Mouse (Mus musculus): ENCODE data around the gene Nol3. TPM values are rescaled to one million over a fixed set of nuclear protein-coding genes. Genes with fewer than 3 reads are reported as not detected.
"Not testable (repeated sequence)": the region's sequence is repeated elsewhere in the genome, so short reads cannot be mapped to it uniquely, and the experiment has no call there.

The Nol3 gene
- polyA plus RNA-seq, 1 experiment from 2014 or later = 0.10 TPM

- Histone ChIP-seq H3K9me3 (replicated peaks) (no peaks in the 10 kb centered on the region), H3K4me3 (replicated peaks) (peak within 1 kb of the TSS; percentile 61), H3K4me1 (replicated peaks) (peaks cover 29% of the 10 kb centered on the region), H3K9ac (peak within 1 kb of the TSS; percentile 55), H3K27ac (peak within 1 kb of the TSS; percentile 59; the same call in 1 of the 2 replicates), H3K36me3 (no peaks in the 10 kb centered on the region), H3K4me2 (peak within 1 kb of the TSS; percentile 87), H3K27me3 (peaks cover 40% of the 10 kb centered on the region)
- DNase-seq (no peak), ATAC-seq (ENCODE audit: low read depth) (peak; percentile 16)
- WGBS (ENCODE audit: insufficient replicate concordance) = 4% methylated on average over 43 of the region's 43 CpGs
Measured at GRCm38 (mm10) chr8:105289805-105290460, 14.0 kb downstream of the Nol3 start, which contains the start of gene 4931428F04Rik. TSS of gene 4931428F04Rik (minus strand) at chr8:105289864.

- Histone ChIP-seq H3K4me1 (replicated peaks) (peaks cover 32% of the 10 kb centered on the region), H3K27me3 (peaks cover 32% of the 10 kb centered on the region), H3K9me3 (replicated peaks) (no peaks in the 10 kb centered on the region), H3K36me3 (no peaks in the 10 kb centered on the region), H3K27ac (no peak overlapping the region), H3K9ac (no peak overlapping the region), H3K4me3 (replicated peaks) (peak overlapping the region; percentile 61; the same call in 1 of the 2 replicates), H3K4me2 (peak overlapping the region; percentile 87)
- no peak for ATAC-seq (ENCODE audit: low read depth)
- peak; percentile 81 for DNase-seq
- 17% methylated on average over 31 of the region's 31 CpGs for WGBS (ENCODE audit: insufficient replicate concordance)
Measured at GRCm38 (mm10) chr8:105290554-105291314, 14.8 kb downstream of the Nol3 start.

- ATAC-seq (ENCODE audit: low read depth); H3K27ac ChIP-seq; H3K36me3 ChIP-seq; H3K9me3 ChIP-seq (replicated peaks); H3K4me3 ChIP-seq (replicated peaks); H3K4me2 ChIP-seq; DNase-seq; H3K9ac ChIP-seq: not testable (repeated sequence)
- H3K27me3 ChIP-seq = peaks cover 28% of the 10 kb centered on the region
- H3K4me1 ChIP-seq (replicated peaks) = peaks cover 38% of the 10 kb centered on the region
- 73% methylated on average over 8 of the region's 8 CpGs for WGBS (ENCODE audit: insufficient replicate concordance)
Measured at GRCm38 (mm10) chr8:105291364-105291763, 15.4 kb downstream of the Nol3 start.

- H3K27ac ChIP-seq; H3K9ac ChIP-seq; H3K36me3 ChIP-seq; ATAC-seq (ENCODE audit: low read depth); DNase-seq; H3K4me3 ChIP-seq (replicated peaks); H3K9me3 ChIP-seq (replicated peaks); H3K4me2 ChIP-seq: not testable (repeated sequence)
- 38% methylated on average over 3 of the region's 3 CpGs for WGBS (ENCODE audit: insufficient replicate concordance)
- Histone ChIP-seq H3K27me3 (peaks cover 23% of the 10 kb centered on the region), H3K4me1 (replicated peaks) (peaks cover 43% of the 10 kb centered on the region)
Measured at GRCm38 (mm10) chr8:105291802-105292201, 15.9 kb downstream of the Nol3 start.

- no peak for ATAC-seq (ENCODE audit: low read depth)
- no peaks in the 10 kb centered on the region for H3K36me3 ChIP-seq
- no peak for DNase-seq
- no peak overlapping the region for H3K27ac ChIP-seq
- peaks cover 47% of the 10 kb centered on the region for H3K4me1 ChIP-seq (replicated peaks)
- no peak overlapping the region for H3K9ac ChIP-seq
- whole genome bisulfite sequencing (ENCODE audit: insufficient replicate concordance) = 74% methylated on average over 7 of the region's 7 CpGs
- H3K4me2 ChIP-seq = no peak overlapping the region
- no peak overlapping the region for H3K4me3 ChIP-seq (replicated peaks)
- no peaks in the 10 kb centered on the region for H3K9me3 ChIP-seq (replicated peaks)
- peaks cover 23% of the 10 kb centered on the region for H3K27me3 ChIP-seq
Measured at GRCm38 (mm10) chr8:105292471-105292870, 16.5 kb downstream of the Nol3 start.

- Histone ChIP-seq H3K9me3 (replicated peaks) (no peaks in the 10 kb centered on the region), H3K4me3 (replicated peaks) (no peak overlapping the region), H3K27me3 (peaks cover 20% of the 10 kb centered on the region), H3K9ac (no peak overlapping the region), H3K27ac (no peak overlapping the region), H3K4me1 (replicated peaks) (peaks cover 46% of the 10 kb centered on the region), H3K4me2 (no peak overlapping the region), H3K36me3 (peaks cover under 1% of the 10 kb centered on the region)
- DNase-seq (no peak), ATAC-seq (ENCODE audit: low read depth) (no peak)
- WGBS (ENCODE audit: insufficient replicate concordance) = 78% methylated on average over 19 of the region's 19 CpGs
Measured at GRCm38 (mm10) chr8:105293405-105293804, 17.5 kb downstream of the Nol3 start.

- no peak overlapping the region for H3K9ac ChIP-seq
- no peak overlapping the region for H3K27ac ChIP-seq
- WGBS (ENCODE audit: insufficient replicate concordance) = 71% methylated on average over 9 of the region's 9 CpGs
- H3K9me3 ChIP-seq (replicated peaks) = no peaks in the 10 kb centered on the region
- H3K4me2 ChIP-seq = peak overlapping the region; percentile 95
- ATAC-seq (ENCODE audit: low read depth) (no peak), DNase-seq (no peak)
- peaks cover 14% of the 10 kb centered on the region for H3K27me3 ChIP-seq
- H3K4me3 ChIP-seq (replicated peaks) = peak overlapping the region; percentile 33; the same call in 1 of the 2 replicates
- H3K4me1 ChIP-seq (replicated peaks) = peaks cover 44% of the 10 kb centered on the region
- H3K36me3 ChIP-seq = peaks cover 12% of the 10 kb centered on the region
Measured at GRCm38 (mm10) chr8:105294776-105295175, 18.8 kb downstream of the Nol3 start.

- H3K27me3 ChIP-seq = peaks cover 9% of the 10 kb centered on the region
- peaks cover 17% of the 10 kb centered on the region for H3K36me3 ChIP-seq
- 55% methylated on average over 11 of the region's 11 CpGs for WGBS (ENCODE audit: insufficient replicate concordance)
- H3K27ac ChIP-seq = 0 out of 2 replicates have a peak overlapping the region, but pooled peaks have one; percentile 97
- peaks cover 44% of the 10 kb centered on the region for H3K4me1 ChIP-seq (replicated peaks)
- ATAC-seq (ENCODE audit: low read depth) (no peak), DNase-seq (no peak)
- no peak overlapping the region for H3K9ac ChIP-seq
- no peaks in the 10 kb centered on the region for H3K9me3 ChIP-seq (replicated peaks)
- H3K4me2 ChIP-seq = peak overlapping the region; percentile 95
- H3K4me3 ChIP-seq (replicated peaks) = peak overlapping the region; percentile 33; the same call in 1 of the 2 replicates
Measured at GRCm38 (mm10) chr8:105295256-105295655, 19.3 kb downstream of the Nol3 start.

GRCm38 (mm10) chr8:105295895-105296573 is 20.1 kb downstream of the Nol3 start, which contains the start of gene Exoc3l:
TSS of gene Exoc3l (minus strand) at chr8:105296101.
- H3K4me2 ChIP-seq = peak within 1 kb of the TSS; percentile 95
- no peak for DNase-seq
- 32% methylated on average over 11 of the region's 11 CpGs for WGBS (ENCODE audit: insufficient replicate concordance)

GRCm38 (mm10) chr8:105297511-105298192 is 21.7 kb downstream of the Nol3 start, which contains the start of gene E2f4:
TSS of gene E2f4 (plus strand) at chr8:105297663.
- Histone ChIP-seq H3K9me3 (replicated peaks) (no peaks in the 10 kb centered on the region), H3K27ac (peak within 1 kb of the TSS; percentile 97), H3K4me3 (replicated peaks) (peak within 1 kb of the TSS; percentile 99), H3K4me2 (peak within 1 kb of the TSS; percentile 95), H3K36me3 (peaks cover 41% of the 10 kb centered on the region), H3K27me3 (peaks cover 2% of the 10 kb centered on the region; the same call in 1 of the 2 replicates), H3K9ac (peak within 1 kb of the TSS; percentile 99), H3K4me1 (replicated peaks) (peaks cover 62% of the 10 kb centered on the region)
- DNase-seq (peak; percentile 86), ATAC-seq (ENCODE audit: low read depth) (peak; percentile 70)
- under 1% methylated on average over 58 of the region's 58 CpGs for WGBS (ENCODE audit: insufficient replicate concordance)

More at GRCm38 (mm10) chr8:105295895-105296573, 20.1 kb downstream of the Nol3 start, which contains the start of gene Exoc3l:
- Histone ChIP-seq H3K36me3 (peaks cover 25% of the 10 kb centered on the region), H3K27ac (peak within 1 kb of the TSS; percentile 97), H3K27me3 (peaks cover 2% of the 10 kb centered on the region; the same call in 1 of the 2 replicates), H3K9me3 (replicated peaks) (no peaks in the 10 kb centered on the region), H3K4me3 (replicated peaks) (peak within 1 kb of the TSS; percentile 99), H3K9ac (peak within 1 kb of the TSS; percentile 99), H3K4me1 (replicated peaks) (peaks cover 45% of the 10 kb centered on the region)
- no peak for ATAC-seq (ENCODE audit: low read depth)

Data from liver, embryonic 13.5 days (tissue).